Mouse (Mus musculus) testis, adult 2 months (tissue): Measurements from ENCODE around the gene Zfp213.

ENCODE experiments used
- CTCF ChIP-seq: fragments of 200-500 bp; IDR thresholded peaks from 2 replicates; pipeline ENCODE4 v1.5.1; 2012; ENCODE audit warnings: low read depth, mild to moderate bottlenecking, inconsistent platforms, low read length, moderate library complexity; ENCODE audit not compliant: control insufficient read depth, insufficient read depth, insufficient replicate concordance
- POLR2A ChIP-seq: fragments of 200-500 bp; IDR thresholded peaks from 2 replicates; pipeline ENCODE4 v1.6.1; 2012; ENCODE audit warnings: low read depth, mild to moderate bottlenecking, inconsistent platforms, low read length, moderate library complexity; ENCODE audit not compliant: control insufficient read depth

DNA sequence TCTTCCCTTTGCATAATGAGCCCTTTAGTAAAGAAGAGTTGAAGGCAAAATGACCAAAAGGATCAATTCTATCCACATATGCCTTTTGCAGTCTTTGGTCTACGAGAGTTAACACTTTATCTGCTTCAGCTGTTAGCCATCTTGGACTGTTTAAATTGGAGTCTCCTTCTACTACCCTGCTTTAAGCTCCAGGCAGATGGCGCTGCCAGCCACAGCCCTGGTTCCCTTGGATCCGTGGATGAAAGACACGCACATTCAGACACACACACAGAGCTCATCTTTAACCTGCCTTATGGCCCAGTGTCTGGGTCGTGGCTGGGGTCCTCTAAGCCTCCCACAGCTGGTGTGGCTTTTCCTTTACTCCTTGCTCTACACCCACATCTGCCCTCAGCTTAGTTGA, 7.0 kb upstream of the Zfp213 start:
- no peak for TF ChIP-seq CTCF
- TF ChIP-seq POLR2A, result no peak
